Mouse (Mus musculus): ENCODE results near the gene Jmjd1c. TPM values are rescaled to one million over a fixed set of nuclear protein-coding genes. Genes with fewer than 3 reads are reported as not detected.
A peak's percentile ranks its signal among the peaks of the same experiment; 100 is the strongest.

The Jmjd1c gene
- polyA plus RNA-seq, 1 experiment from 2014 or later: 61.4 TPM

DNA sequence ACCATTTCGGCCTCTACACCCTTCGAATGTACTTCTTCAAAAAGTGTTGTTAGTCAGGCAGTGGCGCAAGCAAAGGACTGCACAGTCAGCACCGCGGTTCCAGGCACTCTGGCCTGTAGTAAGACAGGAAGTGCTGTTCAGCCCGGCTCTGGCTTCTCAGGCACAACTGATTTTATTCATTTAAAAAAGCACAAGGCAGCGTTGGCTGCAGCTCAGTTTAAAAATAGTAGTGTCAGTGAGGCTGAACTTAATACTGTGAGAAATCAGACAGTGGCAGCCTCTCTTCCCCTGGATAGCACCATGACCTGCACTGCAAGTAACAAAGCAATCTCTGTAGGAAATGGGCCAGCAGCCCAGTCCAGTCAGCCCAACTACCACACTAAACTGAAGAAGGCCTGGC is 130.2 kb downstream of the Jmjd1c start:
- no peak for DNase-seq (ENCODE audit: low spot score)

- DNase-seq (ENCODE audit: low spot score): no peak
Observed at GRCm38 (mm10) chr10:67226543-67226942, 130.6 kb downstream of the Jmjd1c start.

GRCm38 (mm10) chr10:67230439-67230838 is 134.5 kb downstream of the Jmjd1c start:
- no peak for DNase-seq (ENCODE audit: low spot score)

GRCm38 (mm10) chr10:67247145-67247544 is 151.2 kb downstream of the Jmjd1c start:
- peak; percentile 52 for DNase-seq (ENCODE audit: low spot score)

DNA sequence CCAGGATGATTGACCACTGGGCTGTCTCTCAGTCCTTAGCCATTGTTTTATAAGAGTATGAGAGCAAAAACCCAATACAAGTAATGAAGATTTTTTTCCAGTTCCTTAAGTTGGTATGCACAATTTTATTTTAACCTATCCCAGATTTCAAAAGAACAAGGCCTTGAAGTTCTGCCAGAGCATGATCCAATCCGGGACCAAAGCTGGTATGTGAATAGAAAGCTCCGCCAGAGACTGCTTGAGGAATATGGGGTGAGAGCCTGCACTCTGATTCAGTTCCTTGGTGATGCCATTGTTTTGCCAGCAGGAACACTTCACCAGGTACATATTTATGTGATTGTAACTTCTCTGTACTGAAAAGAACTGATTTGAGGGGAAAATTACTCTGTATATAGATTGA is 153.6 kb downstream of the Jmjd1c start:
- no peak for DNase-seq (ENCODE audit: low spot score)

DNA sequence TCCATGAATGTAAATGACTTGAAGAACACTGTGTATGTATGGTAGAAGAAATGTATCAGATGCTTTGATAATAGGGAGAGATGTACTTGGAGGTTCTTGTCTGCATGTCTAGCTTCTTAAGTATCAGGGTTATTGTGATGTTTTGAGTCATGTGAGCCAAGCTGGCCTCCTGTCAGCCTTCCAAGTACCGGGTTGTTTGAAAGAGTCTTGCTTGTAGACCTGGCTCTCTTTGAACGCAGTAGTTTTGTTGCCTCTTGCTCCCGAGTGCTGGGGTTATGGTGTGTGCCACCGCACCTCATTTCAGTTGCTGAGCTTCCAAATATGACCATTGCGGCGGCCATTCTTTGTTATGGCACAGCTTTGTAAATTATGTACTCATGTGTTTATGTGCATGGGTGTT is 154.9 kb downstream of the Jmjd1c start:
- DNase-seq (ENCODE audit: low spot score): no peak

GRCm38 (mm10) chr10:67252353-67252752 is 156.4 kb downstream of the Jmjd1c start:
- no peak for DNase-seq (ENCODE audit: low spot score)

- DNase-seq (ENCODE audit: low spot score): no peak
Observed at GRCm38 (mm10) chr10:67253115-67253514, 157.2 kb downstream of the Jmjd1c start.

DNA sequence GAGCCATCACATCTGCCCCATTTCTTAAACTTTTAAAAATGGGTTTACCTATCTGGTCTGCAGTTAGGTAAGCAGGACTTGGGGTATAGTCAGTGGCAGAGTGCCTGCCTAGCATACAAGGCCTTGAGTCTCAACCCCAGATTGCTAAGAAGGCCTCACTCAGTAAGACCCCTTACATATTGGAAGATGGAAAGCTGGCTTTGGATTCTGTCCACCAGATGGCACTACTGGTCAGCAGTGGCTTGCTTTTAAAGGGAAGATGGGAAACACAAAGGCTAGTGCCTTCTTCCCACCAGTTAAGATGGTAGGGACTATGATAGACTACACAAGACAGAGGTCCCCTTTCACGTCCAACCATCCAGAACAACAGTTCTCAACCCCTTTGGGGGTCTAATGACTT is 168.9 kb downstream of the Jmjd1c start:
- peak; percentile 38 for DNase-seq (ENCODE audit: low spot score)

- no peak for DNase-seq (ENCODE audit: low spot score)
Observed at GRCm38 (mm10) chr10:67275916-67276315, 180.0 kb downstream of the Jmjd1c start.

- DNase-seq (ENCODE audit: low spot score): no peak
Observed at GRCm38 (mm10) chr10:67281852-67282251, 185.9 kb downstream of the Jmjd1c start.

DNA sequence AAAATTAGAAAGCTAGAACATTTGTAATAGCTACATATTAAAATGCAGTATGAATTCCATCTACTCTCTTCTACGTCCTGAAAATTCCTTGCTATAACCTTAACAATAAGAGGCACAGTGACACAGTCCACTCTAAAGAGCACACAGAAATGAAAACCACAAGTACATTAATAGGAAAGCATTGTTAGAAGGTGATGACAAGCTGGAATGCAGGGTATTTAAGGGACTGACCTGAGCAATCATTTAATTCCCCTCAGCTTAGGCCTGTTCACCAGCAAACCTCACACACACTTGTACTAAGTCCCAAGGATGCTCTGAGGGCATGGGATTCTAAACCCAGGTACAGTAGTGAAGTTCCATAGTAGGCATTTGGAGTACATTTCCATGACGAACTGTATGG is 186.6 kb downstream of the Jmjd1c start:
- DNase-seq (ENCODE audit: low spot score): no peak

DNA sequence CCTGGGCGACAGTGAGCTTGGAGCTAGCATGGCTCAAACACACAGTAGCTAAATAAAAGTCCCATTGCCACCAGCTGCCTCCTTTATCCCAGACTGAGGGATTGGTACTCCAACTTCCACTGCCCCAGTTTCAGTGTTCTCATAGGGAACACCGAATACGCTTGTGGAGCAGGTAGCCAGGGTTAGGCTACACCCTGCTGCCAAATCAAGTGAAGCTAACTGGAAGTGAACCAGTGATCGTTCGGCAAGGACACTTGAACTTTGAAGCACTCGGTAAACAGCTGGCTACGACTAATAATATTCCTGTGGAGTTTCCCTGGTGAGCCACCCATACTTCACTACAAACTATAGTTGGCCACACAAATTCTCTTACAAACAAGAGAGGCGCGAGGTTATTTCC is 187.6 kb downstream of the Jmjd1c start:
- DNase-seq (ENCODE audit: low spot score): no peak

- no peak for DNase-seq (ENCODE audit: low spot score)
Observed at GRCm38 (mm10) chr10:67284311-67284710, 188.4 kb downstream of the Jmjd1c start.

DNA sequence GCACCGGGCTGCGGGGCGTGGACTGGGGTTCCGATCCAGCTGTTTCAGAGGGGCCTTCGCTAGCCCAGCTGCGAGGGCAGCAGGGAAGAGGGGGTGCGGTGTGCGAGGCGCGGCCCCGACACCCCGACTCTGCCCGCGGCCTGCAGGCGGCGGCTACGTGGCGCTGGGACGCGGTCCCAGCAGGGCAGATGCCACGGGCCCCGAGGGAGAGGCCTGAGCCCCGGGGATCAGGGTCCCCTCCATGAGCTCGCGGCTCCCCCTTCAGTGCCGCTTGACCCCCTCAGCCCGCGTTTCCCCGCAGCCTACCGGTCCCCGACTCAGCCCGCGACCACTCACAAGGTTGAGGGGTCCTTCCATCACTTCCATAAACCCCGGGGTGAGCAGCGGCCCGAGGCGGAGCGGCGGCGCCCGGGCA is 188.8 kb downstream of the Jmjd1c start:
- DNase-seq (ENCODE audit: low spot score): peak; percentile 42

DNA sequence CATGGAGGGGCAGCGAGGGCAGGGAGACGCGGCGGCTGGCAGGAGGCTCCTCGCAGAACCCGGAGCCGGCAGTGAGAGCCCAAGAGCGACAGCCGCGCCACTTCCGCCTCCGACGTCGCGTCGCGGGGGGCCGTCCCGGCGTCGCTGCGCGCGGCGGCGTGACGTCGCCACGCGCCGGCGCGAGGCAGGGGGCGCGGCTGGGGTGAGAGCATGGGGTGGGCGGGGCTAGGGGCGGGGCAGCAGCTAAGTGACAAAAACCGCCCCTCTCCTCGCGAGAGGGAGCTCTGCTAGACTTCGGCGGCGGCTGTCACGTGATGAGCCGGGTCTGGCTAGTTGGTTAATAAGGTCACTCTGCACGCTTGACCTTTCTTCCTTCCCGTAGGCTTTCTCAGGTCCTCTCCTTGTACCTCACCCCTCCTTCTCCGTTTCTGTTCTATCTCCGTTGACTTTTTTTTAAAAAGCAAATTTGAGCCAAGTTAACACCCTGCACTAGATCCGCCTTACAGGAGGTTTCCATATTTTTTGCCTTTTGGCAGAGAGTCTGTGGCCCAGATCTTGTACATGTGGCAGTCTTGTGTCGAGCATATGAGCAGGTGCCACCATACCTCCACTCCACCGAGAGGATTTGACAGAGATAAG is 189.4 kb downstream of the Jmjd1c start, which contains the start of gene Nrbf2:
Nrbf2 (minus strand) TSS at position 130 of the 639 bp plus-strand sequence.
- peak; percentile 94 for DNase-seq (ENCODE audit: low spot score)

GRCm38 (mm10) chr10:67287877-67288276 is 192.0 kb downstream of the Jmjd1c start:
- no peak for DNase-seq (ENCODE audit: low spot score)

- no peak for DNase-seq (ENCODE audit: low spot score)
Observed at GRCm38 (mm10) chr10:67290622-67291021, 194.7 kb downstream of the Jmjd1c start.

DNA sequence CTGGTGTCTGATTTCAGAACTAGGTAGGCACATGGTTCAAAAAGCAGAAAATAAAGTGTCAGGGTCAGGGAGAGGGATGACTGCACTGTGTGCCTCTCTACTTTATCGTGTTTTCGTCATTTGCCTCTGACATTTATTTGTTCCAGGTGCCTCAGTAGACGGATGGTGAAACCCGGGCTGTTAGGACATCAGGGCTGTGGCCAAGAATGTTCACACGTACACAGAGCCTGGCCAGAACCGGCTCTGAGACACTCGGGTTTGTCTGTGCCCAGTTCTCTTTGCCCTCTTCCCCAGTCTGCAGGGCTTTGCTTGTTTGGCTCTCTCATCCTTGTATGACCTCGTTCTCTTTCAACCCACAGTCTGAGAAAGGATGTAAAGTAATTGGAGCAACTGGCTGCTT is 195.2 kb downstream of the Jmjd1c start:
- DNase-seq (ENCODE audit: low spot score): no peak

GRCm38 (mm10) chr10:67295331-67295730 is 199.4 kb downstream of the Jmjd1c start:
- DNase-seq (ENCODE audit: low spot score): no peak

DNA sequence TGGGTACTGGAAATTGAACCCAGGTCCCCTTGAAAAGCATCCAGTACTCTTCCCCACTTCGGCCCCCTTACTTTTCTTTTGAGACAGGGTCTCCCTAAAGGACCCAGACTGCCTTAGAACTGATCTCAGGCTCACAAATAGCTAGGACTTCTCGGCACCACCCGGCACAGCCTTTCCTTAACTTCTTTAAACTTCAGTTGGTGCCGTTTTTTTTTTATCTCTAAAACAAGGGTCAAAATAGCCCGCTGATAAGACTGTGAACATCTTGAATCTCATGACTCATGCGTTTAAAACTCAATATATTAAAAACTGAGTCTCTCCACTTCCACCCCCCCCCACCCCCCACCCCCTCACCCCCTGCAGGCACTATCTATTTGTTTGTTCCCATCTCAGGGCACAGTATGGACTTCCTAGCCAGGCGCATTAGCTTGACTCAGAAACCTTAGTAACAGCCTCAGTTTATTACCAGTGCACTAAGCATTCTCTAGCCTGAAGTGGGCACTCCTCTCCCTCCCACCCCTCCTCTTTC is 200.1 kb downstream of the Jmjd1c start:
- no peak for DNase-seq (ENCODE audit: low spot score)

- no peak for DNase-seq (ENCODE audit: low spot score)
Observed at GRCm38 (mm10) chr10:67296482-67297152, 200.7 kb downstream of the Jmjd1c start.

All from thymus, postnatal 0 days (tissue).